Mouse (Mus musculus): ENCODE measurements at regions not wholly inside any gene's neighbourhood (a gene's known extent, or its start where the extent isn't known, plus 50 kb on each side); places are given as distances from the start of the nearest gene placed in this dataset.

- ATAC-seq (ENCODE audit: low TSS enrichment), result no peak
Observed at GRCm38 (mm10) chr11:57958233-57958632, 50.6 kb upstream of the Larp1 start.

GRCm38 (mm10) chr11:57956909-57957308 lies 52.0 kb upstream of the Larp1 start:
- ATAC-seq (ENCODE audit: low TSS enrichment), result no peak

- no peak for ATAC-seq (ENCODE audit: low TSS enrichment)
Observed at GRCm38 (mm10) chr11:57956076-57956475, 52.8 kb upstream of the Larp1 start.

DNA sequence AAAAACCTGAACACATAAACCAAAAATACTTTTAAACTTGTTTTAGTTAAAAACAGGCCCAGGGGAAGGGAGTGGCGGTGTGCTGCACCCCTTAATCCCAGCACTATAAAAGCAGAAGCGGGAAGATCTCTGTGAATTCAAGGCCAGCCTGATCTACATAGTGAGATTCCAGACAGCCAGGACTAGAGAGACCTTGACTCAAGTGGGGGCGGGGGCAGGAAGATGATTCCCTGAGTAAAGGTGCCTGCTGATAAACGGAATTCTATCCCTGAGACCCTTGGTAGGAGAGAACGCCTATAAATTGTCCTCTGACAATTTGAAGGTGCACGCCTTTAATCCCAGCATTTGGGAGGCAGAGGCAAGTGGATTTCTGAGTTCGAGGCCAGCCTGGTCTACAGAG lies 53.4 kb upstream of the Larp1 start:
- no peak for ATAC-seq (ENCODE audit: low TSS enrichment)

DNA sequence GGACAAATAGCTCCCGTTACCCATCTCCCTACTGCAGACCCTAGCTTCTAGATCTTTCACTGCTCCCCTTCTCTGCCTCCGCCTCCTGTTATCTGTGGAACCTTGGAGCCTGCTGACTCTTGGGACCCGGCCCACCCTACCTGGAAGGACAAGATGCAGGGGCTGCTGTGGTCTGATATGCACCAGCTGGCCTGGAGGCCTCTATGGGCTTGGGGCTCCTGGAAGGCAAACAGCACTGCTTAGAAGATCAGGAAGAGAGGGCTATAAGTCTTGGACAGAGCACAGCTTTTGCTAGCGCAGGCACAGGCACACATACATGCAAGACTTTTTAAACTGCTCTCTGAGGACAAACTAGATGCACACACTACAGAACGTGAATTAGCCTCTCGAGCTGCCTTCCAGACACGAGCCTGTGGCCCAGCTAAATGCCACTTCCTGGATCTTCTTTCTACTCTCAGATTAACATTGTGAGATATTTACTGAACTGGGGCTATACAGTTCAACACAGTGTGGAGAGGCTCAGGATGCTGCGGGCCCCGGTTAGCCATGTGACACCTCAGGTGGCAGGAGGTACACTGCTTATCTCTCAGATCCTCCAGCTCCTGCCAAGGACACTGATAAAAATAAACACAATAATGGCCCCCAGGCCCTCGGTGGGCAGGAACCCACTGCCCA lies 54.2 kb upstream of the Larp1 start:
- no peak for ATAC-seq (ENCODE audit: low TSS enrichment)

DNA sequence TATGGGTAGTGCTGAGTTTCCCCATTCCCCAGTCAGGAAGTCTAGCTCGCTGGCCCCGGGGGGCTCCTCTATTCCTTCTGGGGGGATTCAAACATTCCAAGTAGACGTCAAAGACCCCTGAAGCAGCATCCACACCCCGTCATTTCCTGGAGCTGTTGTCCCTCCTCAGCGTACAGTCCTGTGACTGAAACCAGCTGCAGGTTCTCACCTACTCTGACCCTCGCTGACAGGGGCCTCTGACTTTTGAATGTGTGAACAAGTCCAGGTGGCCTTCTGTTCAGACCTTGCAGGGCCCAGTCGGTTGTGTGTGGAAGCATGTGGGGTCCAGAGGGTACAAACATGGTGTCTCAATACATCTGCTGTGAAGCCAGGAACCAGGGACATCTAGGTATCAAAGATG lies 55.2 kb upstream of the Larp1 start:
- ATAC-seq (ENCODE audit: low TSS enrichment), result no peak

DNA sequence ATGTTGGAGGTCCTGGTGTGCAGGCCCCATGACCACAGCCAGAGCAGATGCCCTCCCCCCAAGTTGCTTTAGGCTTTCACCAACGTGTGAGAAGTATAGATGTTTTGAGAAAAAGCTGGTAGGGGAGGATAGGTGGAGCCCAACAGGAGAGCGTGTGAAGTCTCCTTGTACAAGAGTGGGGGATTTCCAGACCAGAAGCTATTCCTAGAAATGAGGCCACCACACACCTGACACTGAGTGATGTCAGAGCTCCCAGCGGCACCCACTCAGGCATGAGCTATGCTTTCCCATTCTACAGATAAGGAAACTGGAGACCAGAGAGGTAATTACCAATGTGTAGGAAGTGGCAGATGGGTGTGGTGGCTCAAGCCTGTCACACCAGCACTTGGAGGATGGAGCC lies 56.2 kb upstream of the Larp1 start:
- peak; percentile 20; the same call in 1 of the 2 replicates for ATAC-seq (ENCODE audit: low TSS enrichment)

GRCm38 (mm10) chr11:57951541-57952326 lies 57.1 kb upstream of the Larp1 start:
- ATAC-seq (ENCODE audit: low TSS enrichment), result no peak

DNA sequence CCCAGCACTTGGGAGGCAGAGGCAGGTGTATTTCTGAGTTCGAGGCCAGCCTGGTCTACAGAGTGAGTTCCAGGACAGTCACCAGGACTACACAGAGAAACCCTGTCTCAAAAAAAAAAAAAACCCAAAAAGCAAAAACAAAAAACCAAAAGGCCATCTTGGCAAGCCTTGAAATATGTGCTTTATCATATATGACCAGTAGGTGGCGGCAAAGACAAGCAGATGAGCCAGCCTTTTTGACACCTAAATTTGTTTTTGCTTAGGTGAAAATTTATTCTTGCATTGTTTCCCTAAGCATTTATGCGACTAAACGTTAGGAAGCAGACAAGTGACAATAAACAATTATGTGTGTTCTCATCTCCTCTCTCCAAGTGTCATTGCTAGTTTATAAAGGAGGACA lies 57.9 kb upstream of the Larp1 start:
- ATAC-seq (ENCODE audit: low TSS enrichment), result no peak

DNA sequence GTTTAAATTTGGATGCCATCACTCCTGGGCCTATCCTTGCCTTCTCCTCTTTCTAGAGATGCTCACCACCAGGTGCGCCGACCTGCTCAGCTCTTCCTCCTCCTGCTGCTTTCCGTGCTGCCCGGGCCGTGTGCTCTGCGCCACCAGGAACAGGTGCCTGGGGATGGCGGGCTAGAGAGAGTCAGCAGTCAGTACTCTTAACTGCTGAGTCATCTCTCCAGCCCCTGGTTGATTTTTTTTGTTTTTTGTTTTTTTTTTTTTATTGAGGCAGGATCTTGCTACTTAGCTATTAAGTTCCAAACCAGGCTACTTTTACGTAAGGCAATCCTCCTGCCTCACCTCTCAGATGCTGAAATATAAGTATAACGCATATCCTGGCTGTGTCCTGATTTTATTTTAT lies 59.8 kb upstream of the Larp1 start:
- no peak for ATAC-seq (ENCODE audit: low TSS enrichment)

GRCm38 (mm10) chr11:57947347-57947746 lies 61.5 kb upstream of the Larp1 start:
- no peak for ATAC-seq (ENCODE audit: low TSS enrichment)

DNA sequence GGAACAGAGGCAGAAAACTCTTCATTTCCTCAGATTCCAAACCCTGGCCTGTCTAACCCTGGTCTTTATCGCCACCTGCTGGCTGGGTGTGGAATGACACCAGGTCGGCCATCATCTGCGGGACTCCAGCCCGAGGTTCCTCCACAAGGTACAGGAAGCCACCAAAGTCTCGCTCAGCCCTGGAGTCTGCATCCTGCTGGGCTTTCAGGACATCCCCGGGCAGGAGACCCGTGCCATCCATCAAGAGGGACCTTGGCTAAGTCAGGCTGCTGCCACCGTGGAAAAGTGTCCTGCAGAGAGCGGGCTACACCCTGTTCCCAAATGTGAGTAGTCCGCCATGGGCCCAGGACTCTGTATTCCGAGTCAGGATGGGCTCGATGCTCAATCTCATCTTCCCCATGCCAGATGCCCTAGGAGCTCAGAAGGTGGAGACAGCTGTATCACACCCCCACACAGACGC lies 74.4 kb upstream of the Larp1 start:
- ATAC-seq (ENCODE audit: low TSS enrichment), result peak; percentile 83; the same call in 1 of the 2 replicates

DNA sequence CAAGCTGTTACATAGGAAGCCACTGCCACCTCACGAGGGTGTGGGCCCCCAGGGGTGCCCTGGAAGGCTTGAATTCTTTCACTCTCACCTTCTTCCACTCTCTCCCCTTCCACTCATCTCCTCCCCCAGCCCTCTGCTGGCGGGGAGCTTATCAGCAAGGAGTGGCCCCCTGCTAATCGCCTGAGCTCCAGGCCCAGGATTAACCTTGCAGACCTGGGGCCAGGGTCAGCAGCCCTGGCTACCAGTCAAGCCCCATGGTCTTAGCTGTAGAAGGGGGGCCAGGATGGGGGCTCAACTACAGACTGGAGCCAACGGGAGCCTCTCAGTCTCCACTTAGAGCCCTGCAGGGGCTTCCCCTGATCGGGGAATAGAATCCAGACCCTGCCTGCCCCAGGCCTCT lies 75.8 kb upstream of the Larp1 start:
- no peak for ATAC-seq (ENCODE audit: low TSS enrichment)

DNA sequence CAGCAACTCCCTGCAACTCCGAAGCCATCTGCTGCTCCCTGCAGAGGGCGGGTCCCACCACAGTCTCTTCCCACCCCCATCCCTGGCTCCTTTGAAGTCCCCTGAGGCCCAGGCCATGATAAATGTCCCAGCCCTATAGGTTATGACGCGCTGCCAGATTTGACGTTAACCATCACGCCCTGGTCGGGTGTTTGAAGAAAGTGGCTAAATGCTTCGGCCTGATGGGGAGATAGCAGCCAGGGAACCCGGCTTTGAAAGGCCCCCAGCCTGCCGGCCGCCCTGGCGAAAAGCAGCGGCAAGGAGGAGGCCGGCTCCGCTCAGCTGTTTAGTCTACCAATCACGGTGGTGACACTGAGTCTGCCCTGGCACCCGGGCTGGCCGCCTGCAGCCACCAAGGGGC lies 79.4 kb upstream of the Larp1 start:
- ATAC-seq (ENCODE audit: low TSS enrichment), result no peak

DNA sequence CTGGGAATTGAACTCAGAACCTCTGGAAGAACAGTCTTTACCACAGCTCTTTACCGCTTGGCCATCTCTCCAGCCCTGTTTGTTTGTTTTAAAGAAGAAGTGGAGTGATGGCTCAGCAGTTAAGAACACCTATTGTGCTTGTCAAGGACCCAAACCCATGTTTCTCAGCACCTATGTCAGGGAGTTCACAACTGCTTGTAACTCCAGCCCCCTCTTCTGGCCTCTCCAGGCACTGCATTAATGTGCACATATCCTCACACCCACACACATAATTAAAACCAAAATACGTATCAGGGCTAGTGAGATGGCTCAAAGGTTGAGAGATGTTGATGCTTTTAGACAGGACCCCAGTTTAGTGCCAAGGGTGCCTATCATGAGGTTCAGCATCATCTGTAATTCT lies 87.6 kb upstream of the Hand1 start:
- ATAC-seq (ENCODE audit: low TSS enrichment), result no peak

- ATAC-seq (ENCODE audit: low TSS enrichment), result no peak
Observed at GRCm38 (mm10) chr11:57918447-57919059, 85.9 kb upstream of the Hand1 start.

DNA sequence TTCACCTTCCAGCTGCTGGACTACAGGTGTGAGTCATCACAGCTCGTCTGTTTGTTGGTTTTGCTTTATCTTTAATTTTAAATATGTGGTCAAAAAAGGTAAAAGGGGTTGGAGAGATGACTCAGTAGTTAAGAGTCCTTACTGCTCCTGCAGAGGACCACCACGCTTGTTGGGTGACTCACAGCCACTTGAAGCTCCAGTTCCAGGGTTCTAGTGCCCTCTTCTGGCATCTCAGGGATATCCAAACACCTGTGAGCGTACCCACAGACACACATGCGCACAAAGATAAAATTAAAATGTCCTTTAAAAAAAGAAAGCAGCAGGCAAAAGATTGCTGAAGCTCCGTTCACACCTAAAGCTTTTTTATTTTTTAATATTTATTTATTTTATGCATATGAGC lies 85.4 kb upstream of the Hand1 start:
- no peak for ATAC-seq (ENCODE audit: low TSS enrichment)

DNA sequence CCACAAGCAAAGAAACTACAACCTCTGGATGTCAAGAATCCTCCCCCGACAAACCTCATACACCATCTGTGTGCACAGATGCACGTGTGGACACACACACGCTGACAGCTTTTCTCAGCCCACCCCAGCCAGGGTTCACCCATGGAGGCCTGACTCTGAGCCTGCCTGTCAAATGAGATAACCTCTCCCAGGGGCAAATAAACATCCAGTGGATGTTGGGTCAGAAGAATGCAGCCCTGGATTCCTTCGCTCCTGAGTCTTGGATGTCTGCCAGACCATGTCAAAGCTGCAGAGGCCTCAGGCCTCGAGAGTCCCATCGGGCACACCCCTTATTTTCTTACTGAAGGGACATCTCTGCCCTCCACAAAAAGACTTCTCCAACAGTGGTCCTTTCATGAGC lies 83.4 kb upstream of the Hand1 start:
- ATAC-seq (ENCODE audit: low TSS enrichment), result no peak

DNA sequence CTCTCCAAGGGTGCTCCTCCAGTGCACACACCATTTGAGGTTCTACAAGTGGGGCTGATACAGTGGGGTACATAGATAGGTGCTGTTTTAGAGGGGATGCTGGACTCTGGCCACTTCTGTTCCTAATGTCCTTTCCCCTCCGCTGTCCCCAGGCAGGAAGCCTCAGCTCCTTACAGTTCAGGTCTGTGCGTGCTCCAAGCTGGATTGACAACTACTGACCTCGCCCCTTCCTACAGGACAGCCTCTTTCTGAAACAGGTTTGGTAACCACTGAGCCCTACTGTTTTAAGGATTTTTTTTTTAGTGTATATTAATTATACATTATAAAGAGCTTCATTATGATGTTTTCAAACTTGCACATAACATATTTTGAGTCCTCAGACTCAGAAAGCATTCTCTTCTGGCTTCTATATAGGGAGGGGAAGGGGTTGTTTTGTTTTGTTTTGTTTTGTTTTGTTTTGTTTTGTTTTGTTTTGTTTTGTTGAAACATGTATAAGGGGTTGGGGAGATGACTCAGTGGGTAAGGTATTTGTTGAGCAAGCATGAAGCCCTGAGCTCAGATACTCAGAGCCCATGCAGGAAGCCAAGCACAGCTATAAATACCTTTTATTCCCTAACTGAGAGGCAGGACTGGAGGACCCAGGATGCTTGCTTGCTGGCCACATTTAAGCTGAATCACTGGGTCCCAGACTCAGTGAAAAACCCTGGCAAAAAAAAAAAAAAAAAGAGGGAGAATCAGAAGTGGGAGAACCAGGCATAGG lies 81.4 kb upstream of the Hand1 start:
- no peak for ATAC-seq (ENCODE audit: low TSS enrichment)

DNA sequence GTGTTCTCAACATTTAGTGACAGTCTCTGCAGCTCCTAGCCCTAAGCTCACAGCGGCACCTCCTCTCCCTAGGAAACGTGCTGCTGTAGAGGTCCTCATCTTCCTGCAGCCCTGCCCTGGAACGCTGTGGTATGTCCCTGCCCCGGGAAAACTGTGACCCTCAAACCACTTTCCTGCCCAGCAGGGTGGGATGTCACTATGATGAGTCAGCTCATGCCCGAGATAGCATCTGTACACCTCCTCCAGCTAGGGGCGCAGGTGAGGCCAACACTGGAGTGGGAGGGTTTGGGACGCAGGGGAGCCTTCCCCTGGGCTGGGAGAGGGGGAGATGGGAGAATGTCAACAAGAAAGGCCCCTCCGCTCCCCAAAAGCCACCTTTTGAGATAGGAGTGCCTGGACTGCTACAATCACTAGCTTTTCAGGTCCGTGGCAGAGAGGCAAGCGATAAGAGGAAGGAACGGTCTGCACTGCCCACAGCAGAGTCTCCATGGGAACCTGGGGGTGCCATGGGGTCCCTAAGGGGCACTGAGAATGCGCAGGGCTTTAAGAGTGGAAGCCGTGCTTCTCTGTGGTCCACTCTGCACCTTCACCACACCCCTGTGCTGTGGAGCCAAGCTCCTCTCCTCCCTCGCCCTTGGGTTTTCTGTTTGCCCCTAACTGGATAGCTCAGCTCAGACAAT lies 80.5 kb upstream of the Hand1 start:
- no peak for ATAC-seq (ENCODE audit: low TSS enrichment)

DNA sequence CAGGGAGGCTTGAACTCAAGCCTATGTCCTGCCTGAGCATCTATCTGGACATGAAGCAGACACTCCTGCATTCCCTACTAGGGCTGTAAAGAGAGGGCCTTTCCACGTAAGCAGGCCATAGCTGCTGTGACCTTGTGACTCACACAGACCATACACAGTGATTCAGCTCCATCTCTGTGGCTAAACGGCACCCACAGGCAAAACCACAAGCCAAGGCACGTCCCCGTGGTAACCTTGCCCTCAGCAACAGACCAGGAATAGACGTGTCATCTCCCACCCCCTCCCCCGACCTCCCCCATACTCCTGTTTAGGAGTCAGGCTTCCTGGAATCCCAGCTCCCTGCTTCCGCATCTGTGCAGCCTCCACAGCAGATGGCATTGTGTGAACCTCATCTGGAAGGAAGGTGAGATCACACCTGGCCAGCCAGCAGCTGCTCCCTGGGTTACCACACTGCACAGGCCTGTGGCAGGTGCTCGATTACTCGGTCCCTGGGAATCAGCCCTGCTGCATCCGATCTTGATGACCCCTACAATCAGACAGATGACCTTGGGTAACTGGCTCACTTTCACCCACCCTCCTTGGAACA lies 79.2 kb upstream of the Hand1 start:
- no peak for ATAC-seq (ENCODE audit: low TSS enrichment)

Measured in frontal cortex, adult (tissue).